Mouse (Mus musculus) testis, adult 2 months (tissue): ENCODE results near the gene Dnajb4.

ENCODE experiments used
- CTCF ChIP-seq: fragments of 200-500 bp; IDR thresholded peaks from 2 replicates; pipeline ENCODE4 v1.5.1; 2012; ENCODE audit warnings: low read depth, mild to moderate bottlenecking, inconsistent platforms, low read length, moderate library complexity; ENCODE audit not compliant: control insufficient read depth, insufficient read depth, insufficient replicate concordance
- POLR2A ChIP-seq: fragments of 200-500 bp; IDR thresholded peaks from 2 replicates; pipeline ENCODE4 v1.6.1; 2012; ENCODE audit warnings: low read depth, mild to moderate bottlenecking, inconsistent platforms, low read length, moderate library complexity; ENCODE audit not compliant: control insufficient read depth

GRCm38 (mm10) chr3:152183522-152183921 is 26.6 kb downstream of the Dnajb4 start:
- TF ChIP-seq CTCF (no peak), POLR2A (no peak)
